Mouse (Mus musculus) C2C12 (cell line): ENCODE data around the gene Unc79. TPM values are rescaled to one million over a fixed set of nuclear protein-coding genes. Genes with fewer than 3 reads are reported as not detected.

Experiments used
- H3K27me3 ChIP-seq: one replicate; pipeline ENCODE4 v1.6.1; 2011; ENCODE audit not compliant: control insufficient read depth, insufficient read depth, insufficient read length
- H3K36me3 ChIP-seq: one replicate; pipeline ENCODE4 v1.6.1; 2011; ENCODE audit not compliant: control insufficient read depth, insufficient read depth
- H3K4me3 ChIP-seq: one replicate; pipeline ENCODE4 v1.5.1; 2011; ENCODE audit warnings: mild to moderate bottlenecking, control low read depth; ENCODE audit not compliant: poor library complexity, insufficient read depth, severe bottlenecking
- H3K79me2 ChIP-seq: one replicate; pipeline ENCODE4 v1.6.1; 2011; ENCODE audit not compliant: control insufficient read depth, insufficient read depth
- H3K79me3 ChIP-seq: one replicate; pipeline ENCODE4 v1.6.1; 2011; ENCODE audit warnings: low read depth, control low read depth
- H3ac ChIP-seq: one replicate; pipeline ENCODE3; 2011; ENCODE audit warnings: low read depth; ENCODE audit not compliant: control insufficient read depth, insufficient read length
- CEBPB ChIP-seq: IDR thresholded peaks from one replicate; pipeline ENCODE4 v1.6.1; 2011; ENCODE audit warnings: low read depth, mild to moderate bottlenecking, control low read depth, moderate library complexity
- CTCF ChIP-seq: IDR thresholded peaks from one replicate; pipeline ENCODE4 v1.5.1; 2011; ENCODE audit not compliant: control insufficient read depth, insufficient read depth, insufficient read length
- FOSL1 ChIP-seq: IDR thresholded peaks from one replicate; pipeline ENCODE4 v1.8.0; 2011; ENCODE audit warnings: mild to moderate bottlenecking, low read length; ENCODE audit not compliant: poor library complexity, insufficient read depth, severe bottlenecking
- MAX ChIP-seq: IDR thresholded peaks from one replicate; pipeline ENCODE4 v1.6.1; 2011; ENCODE audit warnings: mild to moderate bottlenecking, control low read depth
- MYOD1 ChIP-seq: IDR thresholded peaks from one replicate; pipeline ENCODE4 v1.6.1; 2011; ENCODE audit warnings: low read depth; ENCODE audit not compliant: control insufficient read depth, insufficient read length
- MYOG ChIP-seq: IDR thresholded peaks from one replicate; pipeline ENCODE4 v1.6.1; 2011; ENCODE audit not compliant: control insufficient read depth, insufficient read length; ENCODE audit errors: extremely low read depth
- USF1 ChIP-seq: IDR thresholded peaks from one replicate; pipeline ENCODE4 v1.6.1; 2011; ENCODE audit warnings: low read depth, mild to moderate bottlenecking, control low read depth, moderate library complexity
- polyA plus RNA-seq: library from polyadenylated mRNA; unstranded; fragments of >200 nt; fragmentation: generic; extraction: Trizol; gene quantifications from one replicate; pipeline ENCODE4 v1.2.1, GENCODE M21; 2012; ENCODE audit warnings: missing spikeins

Gene Unc79
- polyA plus RNA-seq, 1 experiment, result not detected

DNA sequence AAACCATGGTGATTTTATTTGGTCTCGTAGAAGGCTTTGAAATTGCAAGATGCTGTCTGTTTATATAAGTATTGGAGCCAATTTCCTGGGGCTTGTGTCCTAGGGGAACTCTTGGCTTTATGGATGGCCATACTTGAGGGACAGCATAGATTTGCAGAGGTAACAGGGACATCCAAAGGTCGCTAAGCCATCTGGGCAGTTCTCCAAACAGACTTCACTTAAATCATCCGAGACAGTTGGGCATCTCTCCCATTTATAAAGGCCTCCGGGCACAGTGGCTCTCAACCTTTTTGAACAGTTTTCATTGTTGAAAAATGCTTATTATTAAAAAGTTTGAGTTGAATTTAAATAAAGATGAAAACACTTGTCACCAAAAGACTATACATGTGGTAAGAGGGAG, 59.8 kb downstream of the Unc79 start:
- Histone ChIP-seq H3K79me2 (no peaks in the 10 kb centered on the region), H3K79me3 (no peaks in the 10 kb centered on the region), H3K27me3 (no peaks in the 10 kb centered on the region), H3ac (no peak overlapping the region), H3K36me3 (no peaks in the 10 kb centered on the region), H3K4me3 (no peak overlapping the region)
- TF ChIP-seq FOSL1 (no peak), CEBPB (no peak), CTCF (no peak), USF1 (no peak), MYOG (no peak), MYOD1 (no peak), MAX (no peak)

DNA sequence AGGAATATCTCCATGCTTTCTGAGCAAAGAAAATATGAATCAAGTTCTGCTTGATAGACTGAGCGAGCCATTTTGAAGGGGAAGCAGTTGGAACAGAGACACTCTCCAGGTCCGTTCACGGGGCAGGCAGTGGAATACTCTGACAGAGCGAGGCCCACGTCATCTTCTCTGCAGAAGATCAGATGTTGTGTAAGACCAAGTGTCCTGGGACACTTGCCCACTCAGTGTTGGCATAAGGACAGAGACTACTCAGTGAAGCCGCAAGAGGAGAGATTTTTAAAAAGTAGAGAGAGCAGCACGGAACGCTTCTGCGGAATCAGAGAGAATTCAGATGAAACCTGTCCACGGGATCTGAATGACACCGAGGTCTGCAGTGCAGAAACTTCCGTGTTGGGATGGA, 69.5 kb downstream of the Unc79 start:
- Histone ChIP-seq H3K4me3 (no peak overlapping the region), H3K79me3 (no peaks in the 10 kb centered on the region), H3K27me3 (no peaks in the 10 kb centered on the region), H3K79me2 (no peaks in the 10 kb centered on the region), H3K36me3 (no peaks in the 10 kb centered on the region), H3ac (no peak overlapping the region)
- TF ChIP-seq MYOG, result no peak
- TF ChIP-seq MAX, result no peak
- TF ChIP-seq CTCF, result no peak
- TF ChIP-seq CEBPB, result no peak
- no peak for TF ChIP-seq USF1
- TF ChIP-seq FOSL1, result no peak
- no peak for TF ChIP-seq MYOD1

DNA sequence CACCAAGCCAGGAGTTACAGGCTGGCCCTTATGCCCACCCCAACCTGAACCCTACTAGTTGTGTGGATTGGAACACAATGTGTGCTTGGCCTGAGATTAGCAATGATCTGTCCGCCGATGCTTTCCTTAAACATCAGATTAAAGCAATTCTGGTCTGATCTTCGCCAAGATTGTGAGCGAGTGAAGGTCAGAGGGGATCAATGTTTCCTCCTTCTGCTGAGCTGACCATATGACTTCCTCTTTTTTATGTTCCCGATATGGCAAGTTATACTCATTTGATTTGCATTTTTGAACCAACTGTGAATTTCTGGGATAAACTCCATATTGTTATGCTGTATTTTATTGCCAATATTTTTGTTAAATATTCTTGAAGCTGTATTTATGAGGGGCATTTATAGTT, 88.0 kb downstream of the Unc79 start:
- Histone ChIP-seq H3K79me2 (no peaks in the 10 kb centered on the region), H3K4me3 (no peak overlapping the region), H3K27me3 (no peaks in the 10 kb centered on the region), H3K36me3 (no peaks in the 10 kb centered on the region), H3K79me3 (no peaks in the 10 kb centered on the region), H3ac (no peak overlapping the region)
- no peak for TF ChIP-seq MYOD1
- TF ChIP-seq CEBPB, result no peak
- no peak for TF ChIP-seq CTCF
- TF ChIP-seq USF1, result no peak
- TF ChIP-seq MAX, result no peak
- TF ChIP-seq FOSL1, result no peak

DNA sequence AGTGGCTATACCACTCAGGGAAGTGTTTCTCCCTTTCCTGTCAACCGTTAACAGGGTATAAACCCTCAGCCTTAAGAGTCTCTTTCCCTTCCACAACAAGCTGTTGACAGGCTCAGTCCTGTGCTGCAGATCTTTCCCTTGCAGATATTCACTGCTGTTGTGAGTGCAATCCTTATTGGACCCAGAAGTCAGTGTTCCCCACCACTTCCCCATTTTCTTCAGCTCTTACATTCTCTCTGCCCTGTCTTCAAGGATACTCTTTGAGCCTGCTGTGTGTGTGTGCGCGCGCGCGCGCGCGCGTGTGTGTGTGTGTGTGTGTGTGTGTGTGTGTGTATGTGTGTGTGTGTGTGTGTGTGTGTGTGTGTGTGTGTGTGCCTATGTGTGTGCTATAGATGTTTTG, 90.7 kb downstream of the Unc79 start:
- TF ChIP-seq MAX (no peak), MYOG (no peak), CEBPB (no peak), FOSL1 (no peak), USF1 (no peak), MYOD1 (no peak), CTCF (no peak)
- Histone ChIP-seq H3K36me3 (no peaks in the 10 kb centered on the region), H3K79me2 (no peaks in the 10 kb centered on the region), H3K27me3 (no peaks in the 10 kb centered on the region), H3K79me3 (no peaks in the 10 kb centered on the region), H3ac (no peak overlapping the region), H3K4me3 (no peak overlapping the region)

DNA sequence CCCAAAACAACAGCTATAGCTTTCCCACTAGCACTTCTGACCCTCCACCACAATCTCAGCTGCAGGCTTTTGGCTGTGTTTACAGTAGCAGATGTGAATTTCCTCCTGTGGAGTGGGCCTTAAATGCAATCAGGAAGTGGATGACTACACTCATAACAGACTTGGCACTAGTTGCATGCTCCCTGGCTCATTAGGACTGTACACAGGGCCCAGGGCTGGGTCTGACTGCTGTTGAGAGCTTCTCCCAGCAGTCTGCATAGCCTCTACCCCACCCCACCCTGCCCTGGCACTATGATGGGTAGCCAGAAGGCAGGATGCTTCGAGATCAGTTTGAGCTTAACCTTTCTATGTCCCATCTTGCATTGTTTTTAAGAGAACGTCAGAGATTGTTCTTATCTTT, 91.5 kb downstream of the Unc79 start:
- no peak for TF ChIP-seq MYOG
- TF ChIP-seq MAX, result no peak
- TF ChIP-seq MYOD1, result no peak
- no peak for TF ChIP-seq CTCF
- no peak for TF ChIP-seq USF1
- no peak for TF ChIP-seq CEBPB
- TF ChIP-seq FOSL1, result no peak
- Histone ChIP-seq H3K27me3 (no peaks in the 10 kb centered on the region), H3K79me2 (no peaks in the 10 kb centered on the region), H3K36me3 (no peaks in the 10 kb centered on the region), H3K79me3 (no peaks in the 10 kb centered on the region), H3ac (no peak overlapping the region), H3K4me3 (no peak overlapping the region)

DNA sequence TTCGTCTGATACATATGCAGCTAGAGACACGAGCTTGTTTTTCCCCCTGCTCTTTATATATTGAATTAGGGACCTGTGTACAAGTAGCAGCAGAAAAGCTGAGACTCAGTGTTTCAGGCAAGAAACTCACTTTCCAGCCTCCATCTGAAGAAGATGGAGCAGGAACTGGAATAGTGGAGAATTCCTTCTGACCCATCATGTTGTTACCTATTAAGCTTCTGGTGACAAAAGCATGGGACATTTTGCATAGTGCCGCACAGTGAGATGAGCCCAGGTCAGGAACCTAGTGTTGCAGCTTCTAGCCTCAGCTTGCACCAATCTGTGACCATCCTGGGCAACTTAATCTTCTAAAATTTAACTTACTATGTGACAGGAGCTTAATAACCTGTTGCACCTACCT, 92.7 kb downstream of the Unc79 start:
- Histone ChIP-seq H3K79me2 (no peaks in the 10 kb centered on the region), H3K27me3 (no peaks in the 10 kb centered on the region), H3K36me3 (no peaks in the 10 kb centered on the region), H3K79me3 (no peaks in the 10 kb centered on the region), H3K4me3 (no peak overlapping the region), H3ac (no peak overlapping the region)
- TF ChIP-seq FOSL1 (no peak), USF1 (no peak), CEBPB (no peak), MAX (no peak), MYOD1 (no peak), CTCF (no peak), MYOG (no peak)
